Mouse (Mus musculus) mouse embryonic stem cell (cell line): ENCODE measurements around the gene Ncapg.

Source experiments
- in situ Hi-C, 2 experiments: fragments of 300-500 bp; cut with MboI; formaldehyde crosslinking; loops; 1 replicate in 1 of 2; 3 replicates in 1 of 2; pipeline ENCODE4 v1.14.3; 2019 to 2020; ENCODE audit warnings: low sequenced_read_pairs in 2 of 2, low pct_unique_long_range_greater_than_20kb in 1 of 2, mixed read lengths in 1 of 2; ENCODE audit not compliant: unreplicated experiment in 1 of 2

The Ncapg gene

DNA sequence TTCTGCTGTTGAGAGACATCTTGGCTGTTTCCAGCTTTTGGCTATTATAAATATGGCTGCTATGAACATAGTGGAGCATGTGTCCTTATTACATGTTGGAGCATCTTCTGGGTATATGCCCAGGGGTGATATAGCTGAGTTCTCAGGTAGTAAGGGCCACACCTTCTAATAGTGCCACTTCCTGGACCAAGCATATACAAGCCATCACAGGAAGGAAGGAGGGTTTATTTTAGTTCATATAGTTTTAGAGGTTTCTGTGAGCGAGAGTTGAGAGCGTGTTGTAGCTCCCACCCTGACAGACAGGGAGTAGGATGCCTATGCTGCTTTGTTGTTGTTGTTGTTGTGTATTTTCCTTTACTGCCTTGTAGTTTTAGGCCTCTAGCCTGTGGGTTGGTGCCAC lies 15.5 kb downstream of the Ncapg start:
- in situ Hi-C loops: loop anchor here in 1 of 2 experiments (10.0 kb wide), 1 partner anchor 180 kb away; no protein-coding TSS in a partner anchor

- in situ Hi-C loops: loop anchor here in 1 of 2 experiments (10.0 kb wide), 1 partner anchor 181 kb away; no protein-coding TSS in a partner anchor
Observed at GRCm38 (mm10) chr5:45686223-45686622, 16.5 kb downstream of the Ncapg start.

- in situ Hi-C loops: loop anchor here in 1 of 2 experiments (10.0 kb wide), 1 partner anchor 184 kb away; no protein-coding TSS in a partner anchor
Observed at GRCm38 (mm10) chr5:45689152-45689551, 19.4 kb downstream of the Ncapg start.

DNA sequence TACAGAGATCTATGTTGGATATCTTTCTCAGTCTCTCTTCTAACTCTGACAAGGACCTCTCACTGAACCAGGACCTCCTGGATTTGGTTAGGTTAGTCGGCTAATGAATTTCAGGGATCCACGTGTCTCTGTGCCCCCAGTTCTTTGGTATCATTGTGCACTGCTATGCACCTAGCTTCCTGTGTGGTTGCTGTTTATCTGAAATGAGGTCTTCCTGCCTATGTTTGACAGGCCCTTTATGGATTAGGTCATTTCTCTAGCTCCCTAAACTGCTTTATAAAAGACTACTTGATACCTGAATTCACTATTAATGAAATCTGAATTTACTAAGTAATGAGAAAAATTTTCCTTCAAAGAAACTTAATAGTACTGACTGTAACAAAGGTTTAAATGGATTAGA lies 21.1 kb downstream of the Ncapg start:
- in situ Hi-C loops: no loop called here

- in situ Hi-C loops: no loop called here
Observed at GRCm38 (mm10) chr5:45691678-45692077, 22.0 kb downstream of the Ncapg start.

- in situ Hi-C loops: no loop called here
Observed at GRCm38 (mm10) chr5:45706811-45707210, 37.1 kb downstream of the Ncapg start.

GRCm38 (mm10) chr5:45709653-45710052 lies 39.9 kb downstream of the Ncapg start:
- in situ Hi-C loops: no loop called here

DNA sequence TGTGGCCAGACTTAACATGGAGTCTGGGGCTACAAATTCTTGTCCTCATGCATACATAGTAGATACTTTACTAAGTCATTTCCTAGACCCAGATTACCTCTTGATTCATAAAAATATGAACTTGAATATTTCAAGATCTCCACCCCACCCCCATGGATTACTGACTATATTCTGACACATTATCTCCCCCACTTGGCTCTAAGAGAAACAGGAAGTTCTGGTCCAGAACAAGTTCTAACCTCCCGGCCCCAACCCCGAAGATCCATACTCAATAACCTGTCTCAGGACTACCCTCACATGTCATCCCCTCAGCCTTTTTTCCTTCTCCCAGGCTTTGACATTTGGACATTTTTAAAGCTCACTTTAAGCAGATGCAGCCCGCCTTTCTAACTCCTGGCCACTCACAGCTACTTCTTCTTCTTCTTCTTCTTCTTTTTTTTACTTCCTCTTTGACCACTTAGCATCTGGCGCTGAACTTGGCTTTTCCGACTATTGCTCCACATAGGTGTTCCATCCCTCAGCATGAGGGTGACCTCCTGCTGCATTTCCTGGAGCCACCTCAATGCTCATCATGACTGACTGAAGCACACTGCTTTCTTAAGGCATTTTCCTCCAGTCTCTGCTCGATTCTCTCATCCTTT lies 49.2 kb downstream of the Ncapg start:
- in situ Hi-C loops: no loop called here

GRCm38 (mm10) chr5:45733751-45734150 lies 64.0 kb downstream of the Ncapg start:
- in situ Hi-C loops: no loop called here

- in situ Hi-C loops: no loop called here
Observed at GRCm38 (mm10) chr5:45737911-45738310, 68.2 kb downstream of the Ncapg start.
